Mouse (Mus musculus) bone marrow, adult 2 months (tissue): ENCODE measurements around the gene Carmil3.

Experiments
- CTCF ChIP-seq: fragments of 200-500 bp; IDR thresholded peaks from 2 replicates; pipeline ENCODE4 v1.5.1; 2011; ENCODE audit warnings: low read length, control low read depth; ENCODE audit not compliant: control insufficient read depth, insufficient read depth
- POLR2A ChIP-seq: fragments of 200-500 bp; IDR thresholded peaks from 2 replicates; pipeline ENCODE4 v1.6.1; 2011; ENCODE audit warnings: low read depth, mild to moderate bottlenecking, control low read depth, low read length, borderline replicate concordance; ENCODE audit not compliant: control insufficient read depth

DNA sequence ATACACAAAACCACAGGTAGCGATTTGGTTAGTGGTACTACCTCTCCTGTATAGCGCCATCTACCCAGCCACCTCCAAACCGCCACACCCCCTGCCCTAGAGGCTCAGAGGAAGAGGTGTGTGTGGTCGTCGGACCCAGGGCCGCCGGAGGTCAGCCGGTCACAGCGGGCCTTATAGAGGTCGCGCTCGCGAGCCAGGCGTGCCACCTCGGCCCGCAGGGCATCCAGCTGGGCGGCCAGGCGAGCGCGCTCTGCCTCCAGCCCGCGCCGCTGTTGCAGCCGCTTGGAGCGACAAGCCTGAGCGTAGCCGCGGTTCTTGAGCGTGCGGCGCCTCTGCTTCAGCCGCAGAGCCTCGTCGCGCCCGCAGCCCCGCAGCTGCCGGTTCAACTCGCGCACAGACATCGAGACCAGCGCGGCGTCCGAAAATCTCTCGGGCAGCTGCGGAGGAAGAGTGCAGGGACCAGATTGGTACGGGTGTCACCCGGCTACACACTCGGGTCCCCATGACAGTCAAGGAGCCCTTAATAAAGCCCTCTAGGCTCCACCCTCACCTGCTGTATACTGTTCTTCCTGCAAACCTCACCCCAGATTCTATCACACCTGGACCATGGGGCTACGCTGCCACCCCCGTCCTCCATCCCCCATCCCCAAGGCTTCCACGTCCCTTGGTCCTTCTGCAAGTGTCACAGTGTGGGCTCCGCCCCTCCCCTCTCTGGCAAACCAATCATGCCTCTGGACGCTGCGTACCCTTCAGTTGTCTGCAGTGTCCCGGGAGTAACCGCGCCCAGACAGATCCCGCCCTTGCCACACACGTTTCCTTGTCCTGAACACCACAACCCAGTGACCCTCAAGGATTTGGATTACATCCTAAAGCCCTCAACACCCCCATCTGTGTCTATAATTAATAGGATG is 30.3 kb downstream of the Carmil3 start:
- no peak for TF ChIP-seq CTCF
- TF ChIP-seq POLR2A, result no peak
